Mouse (Mus musculus): ENCODE data around the gene Glb1.
"Not testable (repeated sequence)": the region's sequence is repeated elsewhere in the genome, so short reads cannot be mapped to it uniquely, and the experiment has no call there.

Glb1 gene

DNA sequence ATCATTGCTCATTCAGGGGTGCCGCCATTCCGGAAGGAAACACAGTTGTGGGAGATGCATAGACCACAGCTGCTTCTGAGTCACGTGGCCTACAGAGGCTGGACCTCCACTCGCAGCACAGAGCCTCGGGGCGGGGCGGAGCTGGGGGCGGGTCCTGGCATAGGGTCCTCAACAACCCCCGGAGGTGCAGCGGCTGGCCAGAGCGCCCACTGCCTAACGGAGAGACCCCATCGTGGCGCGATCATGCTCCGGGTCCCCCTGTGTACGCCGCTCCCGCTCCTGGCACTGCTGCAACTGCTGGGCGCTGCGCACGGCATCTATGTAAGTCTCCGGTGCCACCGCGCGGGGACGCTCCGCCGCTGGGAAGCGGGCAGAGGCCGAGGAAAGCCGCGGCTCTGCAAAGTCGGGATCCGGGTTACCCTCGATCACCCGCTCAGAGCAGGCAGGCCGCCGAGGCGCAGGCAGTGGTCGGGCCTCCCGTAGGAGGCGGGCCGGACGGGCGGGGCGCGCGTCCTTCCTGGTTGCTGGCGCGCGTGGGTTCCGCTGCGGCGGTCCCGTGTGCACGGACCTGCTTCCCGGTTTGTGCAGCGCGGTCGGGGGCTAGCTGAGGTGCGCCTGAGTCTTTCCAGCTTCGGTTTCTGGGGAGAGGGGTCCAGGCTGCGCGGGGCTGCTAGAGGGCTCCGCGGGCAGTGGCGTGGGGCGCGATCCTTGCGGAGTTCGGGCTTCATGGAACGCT is at the start of gene Glb1, which contains the start of gene Tmppe:
Gene Glb1 (plus strand): TSS at position 128 of the 736 bp plus-strand sequence.
Gene Tmppe (plus strand): TSS at position 157 of the 736 bp plus-strand sequence.
- DNase-seq (ENCODE audit: low spot score) = peak; percentile 73

DNA sequence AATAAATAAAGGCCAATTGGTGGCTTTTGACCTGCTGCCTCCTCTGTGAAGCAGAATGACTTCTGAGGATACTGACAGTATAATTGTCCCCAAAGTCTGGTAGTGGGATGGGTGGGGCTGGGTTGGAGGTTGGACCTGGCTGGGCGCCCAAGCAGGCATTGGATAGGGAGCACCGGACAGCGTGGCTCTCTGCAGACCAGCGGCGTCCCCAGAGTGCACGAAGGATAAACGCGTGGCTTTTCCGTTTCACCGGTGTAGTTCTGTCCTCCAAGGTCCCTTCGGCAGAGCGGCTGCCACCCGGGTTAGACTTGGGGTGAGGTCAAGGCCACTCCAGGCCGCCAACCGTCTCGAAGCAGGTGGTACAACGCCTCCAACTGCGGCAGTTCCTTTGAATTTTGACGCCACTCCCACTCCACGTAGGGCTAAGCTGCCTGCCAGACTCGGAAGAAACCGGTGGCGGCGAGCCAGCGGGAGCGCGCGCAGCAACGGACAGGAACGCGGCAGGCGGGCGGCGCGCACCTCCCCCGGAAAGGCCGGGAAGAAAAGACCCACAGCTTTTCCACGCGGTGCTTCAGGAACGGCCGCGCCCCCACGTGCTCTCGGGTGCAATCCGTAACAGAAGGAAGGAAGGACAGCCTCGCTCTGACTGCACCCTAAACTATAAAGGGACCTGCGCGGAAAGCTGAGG is 32.9 kb upstream of the Glb1 start:
- peak; percentile 53 for DNase-seq (ENCODE audit: low spot score)

DNA sequence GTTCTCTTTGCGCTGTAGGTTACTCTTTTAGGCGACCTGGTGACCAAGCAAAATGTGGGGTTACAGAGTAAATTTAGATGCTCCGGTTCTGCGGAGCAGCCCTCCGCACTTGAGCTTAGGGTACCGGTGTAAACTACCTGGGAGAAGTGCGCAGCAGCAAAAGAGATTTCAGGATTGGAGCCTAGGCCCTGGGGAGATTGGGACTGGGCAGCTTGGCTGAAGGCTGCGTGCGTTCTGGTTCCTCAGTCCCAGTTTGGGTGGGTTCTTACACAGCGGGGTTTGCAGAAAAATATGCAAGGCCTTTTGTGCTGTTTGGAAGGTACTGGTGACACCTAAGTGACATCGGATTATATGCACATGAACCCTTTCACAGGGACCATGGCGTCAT is 32.4 kb upstream of the Glb1 start:
- no peak for DNase-seq (ENCODE audit: low spot score)

DNA sequence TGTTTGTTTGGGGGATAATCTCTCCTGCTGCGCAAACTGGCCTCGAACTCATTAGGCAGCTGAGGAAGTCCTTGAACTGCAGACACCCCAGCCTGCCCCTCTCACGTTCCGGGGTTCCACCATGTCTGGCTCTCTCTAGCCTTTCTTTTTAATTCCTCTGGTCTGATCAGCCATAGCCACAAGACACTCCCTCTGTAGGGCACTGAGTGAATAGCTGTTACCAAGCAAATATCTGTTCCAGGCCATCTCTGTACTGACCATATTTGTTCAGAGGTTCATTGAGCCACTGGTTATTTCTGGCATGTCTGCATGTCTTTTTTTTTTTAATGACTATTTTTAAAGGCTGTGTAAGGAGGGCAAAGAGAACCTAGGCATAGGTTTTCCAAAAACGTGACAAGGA is 31.5 kb upstream of the Glb1 start:
- not testable (repeated sequence) for DNase-seq (ENCODE audit: low spot score)

DNA sequence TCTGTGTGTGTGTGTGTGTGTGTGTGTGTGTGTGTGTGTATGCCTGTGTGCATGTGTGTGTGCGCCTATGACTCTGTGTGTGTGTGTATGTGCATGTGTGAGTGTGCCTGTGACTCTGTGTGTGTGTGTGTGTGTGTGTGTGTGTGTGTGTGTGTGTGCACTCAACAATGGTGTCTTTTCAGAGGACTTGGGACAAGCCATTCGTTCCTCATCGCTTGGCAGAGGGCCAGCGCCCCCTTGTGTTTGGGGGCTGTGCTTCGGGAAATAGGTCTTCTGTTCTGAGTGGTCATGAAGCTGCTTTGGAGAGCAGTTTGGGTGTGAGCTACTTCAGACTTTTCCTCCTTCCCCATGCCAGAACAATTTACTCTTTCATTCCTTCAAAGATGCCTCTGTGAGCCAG is 29.2 kb upstream of the Glb1 start:
- DNase-seq (ENCODE audit: low spot score) = not testable (repeated sequence)

DNA sequence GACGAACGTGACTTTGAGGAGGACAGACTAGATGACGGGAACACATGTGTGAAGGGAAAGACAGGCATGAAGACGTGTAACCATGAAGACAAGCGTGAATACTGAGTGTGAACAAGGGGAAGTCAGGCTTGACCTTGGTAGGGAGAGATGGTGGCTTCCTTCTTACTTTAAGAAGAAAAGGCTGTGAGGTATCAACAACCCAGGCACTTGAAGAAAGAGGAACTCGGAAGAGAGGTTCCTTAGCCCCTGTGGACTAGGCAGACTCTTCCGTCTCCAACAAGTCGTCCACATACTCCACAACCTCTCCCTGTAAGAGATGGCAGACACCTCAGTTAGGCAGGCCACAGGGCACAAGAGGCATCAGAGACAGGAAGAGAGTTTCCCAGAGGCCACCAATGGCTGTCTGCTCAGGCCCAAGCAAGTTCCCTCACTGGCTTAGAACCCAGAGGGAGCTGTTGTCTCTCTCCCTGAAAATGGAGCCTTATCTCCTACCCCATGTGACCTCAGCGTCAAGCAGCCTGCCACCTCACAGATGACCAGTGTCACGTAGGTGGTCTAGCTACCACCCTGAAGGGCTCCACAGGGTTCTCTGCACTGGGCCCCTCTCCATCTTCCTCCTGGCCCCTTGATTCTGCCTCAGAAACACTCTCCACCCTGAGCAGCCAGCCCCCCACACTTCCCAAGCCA is 25.5 kb upstream of the Glb1 start:
- no peak for DNase-seq (ENCODE audit: low spot score)

DNA sequence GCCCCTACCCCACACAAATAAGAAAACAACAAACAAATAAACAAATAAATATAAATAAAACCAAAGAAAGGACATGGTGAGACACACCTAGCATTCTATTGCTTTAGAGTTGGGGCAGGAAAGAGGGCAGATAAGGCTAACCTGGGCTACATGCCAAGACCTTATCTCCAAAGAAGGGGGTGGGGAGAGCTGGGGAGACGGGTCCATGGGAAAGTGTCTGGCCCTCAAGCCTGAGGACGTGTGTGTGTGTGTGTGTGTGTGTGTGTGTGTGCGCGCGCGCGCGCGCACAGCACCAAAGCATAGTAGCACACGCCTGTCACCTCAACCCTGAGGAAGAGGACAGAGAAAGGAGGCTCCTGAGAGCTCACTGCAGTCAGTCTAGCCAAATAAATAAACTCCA is 23.7 kb upstream of the Glb1 start:
- DNase-seq (ENCODE audit: low spot score) = no peak

DNA sequence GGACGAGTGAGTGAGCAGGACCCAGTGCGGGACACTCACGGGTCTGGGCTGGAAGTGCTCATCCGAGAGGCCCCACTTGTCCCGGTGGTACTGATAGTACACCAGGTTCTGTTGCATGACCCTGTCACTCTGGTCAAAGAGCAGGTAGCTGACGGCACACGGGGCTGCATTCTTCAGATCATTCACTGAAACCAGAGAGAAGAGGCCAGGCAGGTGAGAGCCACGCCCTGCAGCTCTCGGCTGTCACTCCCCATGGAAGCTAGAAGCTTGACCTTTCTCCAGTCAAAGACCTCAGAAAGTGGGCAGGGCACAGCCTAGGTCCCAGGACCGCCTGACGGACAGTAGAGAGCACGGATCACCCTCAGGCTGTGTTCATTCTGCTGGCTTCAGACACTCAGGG is 21.0 kb upstream of the Glb1 start:
- DNase-seq (ENCODE audit: low spot score) = no peak

DNA sequence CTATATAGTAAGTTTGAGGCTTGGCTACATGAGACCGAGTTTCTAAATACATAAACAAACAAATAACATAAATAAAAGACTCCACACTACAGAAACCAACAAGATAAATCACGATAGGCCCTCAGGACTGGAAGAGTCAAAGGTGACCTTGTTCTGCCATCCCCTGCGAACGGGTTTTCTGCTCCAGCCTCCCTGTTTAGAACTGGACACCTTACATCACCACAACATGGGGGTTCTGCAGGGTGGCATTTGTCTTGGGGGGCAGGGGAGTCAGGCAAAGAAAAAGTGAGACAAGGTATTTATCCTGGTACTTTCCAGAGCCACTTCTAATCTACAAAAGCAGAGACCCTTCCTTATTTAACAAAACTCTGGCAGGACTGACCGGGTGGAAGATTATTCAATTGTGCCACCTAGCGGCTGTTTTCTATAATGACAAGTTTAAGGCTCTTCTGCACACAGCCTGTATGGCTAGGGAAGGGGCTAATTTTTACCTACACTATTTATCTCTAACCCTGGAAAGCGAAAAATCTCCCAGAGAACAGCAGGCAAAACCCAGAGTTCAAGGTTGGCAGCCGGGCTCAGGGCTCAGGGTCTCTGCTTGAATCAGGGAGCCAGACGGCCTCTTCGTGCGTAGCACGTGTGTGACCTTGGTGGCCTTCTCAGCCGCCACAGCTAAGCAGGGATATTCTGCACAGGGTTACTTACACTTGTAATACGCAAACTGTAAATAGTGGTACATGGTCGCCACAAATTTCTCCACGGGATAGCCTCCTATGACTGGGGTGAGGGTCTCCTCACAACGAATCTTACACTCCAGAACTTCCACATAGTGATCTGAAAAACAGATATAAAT is 19.8 kb upstream of the Glb1 start:
- DNase-seq (ENCODE audit: low spot score) = no peak

DNA sequence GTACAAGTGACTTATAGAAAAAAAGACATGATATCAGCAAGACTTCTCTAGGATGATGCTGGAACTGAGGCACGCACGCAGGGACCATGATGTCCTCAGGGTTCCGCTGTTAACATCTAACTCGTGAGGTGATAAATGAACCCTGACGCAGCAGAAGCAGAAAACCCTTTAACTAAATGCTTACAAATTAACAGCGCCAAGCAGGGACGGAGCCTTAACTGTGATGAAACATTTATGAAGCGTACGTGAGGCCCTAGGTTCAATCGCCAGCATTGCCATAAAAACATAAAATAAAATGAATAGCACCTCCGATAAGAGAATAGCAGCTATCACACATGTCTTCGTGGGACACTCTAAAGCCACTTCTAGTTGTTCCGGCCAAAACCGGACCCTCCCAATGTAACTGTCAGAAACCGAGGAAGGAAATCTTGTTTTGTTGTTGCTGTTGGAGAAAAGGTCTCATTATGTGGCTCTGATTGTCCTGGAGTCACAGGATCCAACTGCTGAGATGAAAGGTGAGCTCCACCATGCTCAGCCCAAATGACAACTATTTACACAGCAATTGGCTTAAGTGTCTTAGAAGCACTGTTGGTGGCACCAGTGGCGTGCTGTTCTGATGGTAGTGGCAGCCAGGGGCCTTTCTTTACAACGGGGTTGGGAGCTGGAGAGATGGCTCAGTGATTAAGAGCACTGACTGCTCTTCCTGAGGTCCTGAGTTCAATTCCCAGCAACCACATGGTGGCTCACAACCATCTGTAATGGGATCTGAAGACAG is 17.8 kb upstream of the Glb1 start:
- no peak for DNase-seq (ENCODE audit: low spot score)

DNA sequence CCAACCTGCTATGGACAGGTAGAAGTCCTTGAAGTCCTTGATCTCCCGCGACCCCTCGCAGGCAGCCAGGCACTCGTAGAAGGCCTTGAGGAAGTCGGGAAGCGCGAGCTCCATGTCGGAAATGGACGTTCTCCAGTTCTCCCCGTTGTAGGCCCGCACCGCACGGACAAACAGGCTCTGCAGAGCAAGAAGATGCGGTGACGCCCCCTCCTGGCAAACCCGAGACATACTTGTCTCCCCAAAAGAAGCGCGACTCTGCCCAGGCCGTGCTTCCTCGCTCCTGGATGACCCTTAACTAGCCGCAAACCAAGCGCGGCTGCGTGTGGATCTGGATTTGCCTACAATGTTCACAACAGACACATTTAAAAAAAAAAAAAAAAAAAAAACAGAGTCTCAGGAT is 16.2 kb upstream of the Glb1 start:
- DNase-seq (ENCODE audit: low spot score) = no peak

DNA sequence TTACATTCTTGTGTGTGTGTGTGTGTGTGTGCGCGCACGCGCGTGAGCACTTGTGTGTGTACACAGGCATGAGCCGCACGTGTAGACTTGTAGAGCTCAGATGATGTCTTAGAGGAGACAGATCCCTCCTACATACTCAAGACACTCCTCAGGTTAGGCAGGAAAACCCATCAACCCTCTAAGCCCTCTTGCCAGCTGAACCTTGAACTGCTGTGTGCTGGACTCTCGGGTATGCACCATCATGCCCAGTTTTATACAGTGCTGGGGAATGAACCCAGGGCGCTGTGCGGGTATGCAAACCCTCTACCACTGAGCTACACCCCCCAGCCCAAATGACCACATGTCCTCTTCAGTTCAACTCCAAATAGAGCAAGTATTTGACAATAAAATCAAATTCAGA is 15.7 kb upstream of the Glb1 start:
- no peak for DNase-seq (ENCODE audit: low spot score)

DNA sequence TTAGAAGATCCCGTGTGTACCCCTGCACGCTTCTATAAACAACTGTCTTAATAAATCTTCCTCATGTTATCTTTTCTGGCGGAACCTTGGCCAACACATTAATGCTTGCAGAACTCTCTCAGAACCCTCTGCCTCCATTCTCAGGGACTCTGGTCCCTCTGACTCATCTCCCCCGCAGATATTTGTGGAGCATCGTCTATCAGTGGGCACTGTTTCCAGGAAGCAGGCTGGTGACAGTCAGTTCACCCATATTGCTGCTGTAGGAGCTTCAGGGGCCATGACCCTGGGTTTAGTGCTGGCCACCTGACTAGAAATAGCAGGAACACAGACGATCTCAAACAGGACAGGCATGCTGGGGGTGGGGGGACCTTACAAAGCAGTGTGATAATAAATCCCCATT is 13.8 kb upstream of the Glb1 start:
- no peak for DNase-seq (ENCODE audit: low spot score)

DNA sequence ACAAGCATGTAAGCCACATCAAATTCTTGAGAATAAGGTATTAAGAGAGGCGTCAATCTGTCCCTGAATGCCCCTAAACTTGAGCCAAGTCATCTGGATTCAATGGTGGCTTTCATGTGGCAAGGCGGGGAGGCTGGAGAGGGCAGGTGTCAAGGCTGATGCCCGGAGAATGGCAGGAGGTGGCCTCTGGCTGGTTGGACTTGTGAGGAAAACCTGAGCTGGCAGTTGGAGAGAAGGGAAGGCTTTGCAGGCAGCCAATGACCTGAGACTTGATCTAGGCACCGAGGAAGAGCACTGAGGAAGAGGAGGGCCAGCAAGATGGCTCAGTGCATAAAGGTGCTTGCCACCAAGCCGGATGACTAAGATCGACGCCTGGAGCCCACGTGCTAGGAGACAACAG is 12.6 kb upstream of the Glb1 start:
- DNase-seq (ENCODE audit: low spot score) = no peak

DNA sequence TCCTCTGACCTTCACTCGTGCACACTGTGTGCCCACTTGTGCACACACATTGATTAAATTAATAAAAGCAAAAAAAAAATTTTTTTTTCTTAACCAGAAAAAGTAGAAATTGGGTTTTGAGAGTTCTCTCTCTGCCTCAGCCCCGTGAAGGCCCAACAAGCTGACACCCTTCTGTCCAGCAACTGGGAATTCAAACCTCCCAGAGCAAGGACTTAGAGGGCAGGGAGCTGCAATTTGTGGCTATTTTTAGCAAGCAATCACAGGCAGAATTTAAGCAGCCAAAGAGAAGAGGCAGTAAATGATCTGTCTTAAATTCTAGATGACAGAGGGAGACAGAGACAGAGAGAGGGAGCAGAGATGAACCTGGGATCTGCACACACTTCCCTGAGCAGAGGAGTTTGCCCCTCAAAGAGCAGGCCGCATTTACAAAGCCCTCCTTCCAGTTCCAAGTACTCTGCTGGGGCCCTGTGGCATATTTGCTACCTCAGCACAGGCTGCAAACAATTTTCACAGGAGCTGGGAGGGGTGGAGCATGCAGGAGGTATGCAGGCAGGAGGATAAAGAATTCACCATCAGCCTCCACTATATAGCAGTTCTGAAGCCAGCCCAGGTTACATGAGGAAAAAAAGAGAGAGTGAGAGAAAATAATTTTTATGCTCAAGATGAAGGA is 12.0 kb upstream of the Glb1 start:
- no peak for DNase-seq (ENCODE audit: low spot score)

DNA sequence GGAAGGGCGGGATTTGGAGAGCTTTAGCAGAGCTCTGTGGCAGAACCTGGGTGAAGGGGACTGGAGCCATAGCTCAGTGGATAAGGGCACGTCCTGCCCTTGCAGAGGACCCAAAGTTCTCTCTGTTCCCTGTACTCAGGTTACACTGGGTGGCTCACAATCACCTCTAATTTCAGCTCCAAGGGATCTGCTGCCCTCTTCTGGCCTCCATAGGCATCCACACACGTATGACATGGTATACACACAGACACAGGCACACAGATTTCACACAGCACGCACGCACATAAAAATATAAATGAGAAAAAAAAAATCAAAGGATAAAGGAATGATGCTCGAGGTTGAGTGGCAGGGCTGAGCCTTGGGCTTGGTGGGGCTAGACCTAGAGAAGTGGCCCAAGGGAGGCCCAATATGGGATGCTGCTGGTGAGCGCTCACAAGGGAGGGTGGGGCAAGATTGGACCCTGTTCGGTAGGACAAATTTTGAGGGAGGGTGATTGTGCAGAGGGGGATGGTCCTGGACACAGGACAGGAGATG is 11.4 kb upstream of the Glb1 start:
- DNase-seq (ENCODE audit: low spot score) = no peak

DNA sequence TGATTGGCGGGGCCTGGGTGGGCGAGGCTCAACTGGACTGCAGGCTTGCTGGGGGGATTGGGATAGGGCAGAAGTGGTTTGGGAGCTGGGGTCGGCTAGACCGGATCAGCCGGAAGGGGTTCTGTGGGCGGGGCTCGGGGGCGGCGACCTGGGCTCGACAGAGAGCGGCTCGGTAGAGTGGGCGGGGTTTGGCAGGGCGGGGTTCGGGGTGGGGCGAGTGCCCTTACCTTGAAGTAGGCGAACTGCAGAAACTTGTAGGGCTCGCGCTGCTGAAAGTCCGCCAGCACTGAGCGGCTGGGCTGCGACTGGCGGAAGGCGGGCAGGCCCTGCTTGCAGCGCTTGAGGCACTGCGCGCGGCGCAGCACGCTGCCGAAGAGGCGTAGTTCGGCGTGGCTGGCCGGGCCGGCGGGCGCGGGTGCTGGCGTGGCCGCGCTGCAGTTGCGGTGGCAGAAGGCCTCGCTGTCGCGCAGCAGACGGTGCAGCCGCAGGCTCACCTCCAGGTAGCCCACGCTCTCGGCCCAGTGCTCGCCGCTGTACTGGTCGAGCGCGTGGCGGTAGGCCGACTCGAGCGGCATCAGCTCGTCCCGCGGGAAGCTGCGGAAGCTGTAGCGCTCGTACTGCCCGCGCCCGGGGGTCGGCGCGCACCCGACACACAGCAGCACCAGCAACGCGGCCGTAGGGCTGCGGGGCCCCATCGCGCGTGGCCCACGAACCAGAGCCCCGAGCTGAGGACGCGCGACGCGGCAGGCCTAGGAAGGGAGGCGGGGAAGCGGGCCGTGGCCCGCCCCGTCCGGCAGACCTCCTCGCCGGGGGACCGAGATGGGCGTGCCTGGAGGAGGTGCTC is 10.7 kb upstream of the Glb1 start, which contains the start of gene Crtap:
Gene Crtap (minus strand): TSS at position 771 of the 844 bp plus-strand sequence.
- DNase-seq (ENCODE audit: low spot score) = no peak

DNA sequence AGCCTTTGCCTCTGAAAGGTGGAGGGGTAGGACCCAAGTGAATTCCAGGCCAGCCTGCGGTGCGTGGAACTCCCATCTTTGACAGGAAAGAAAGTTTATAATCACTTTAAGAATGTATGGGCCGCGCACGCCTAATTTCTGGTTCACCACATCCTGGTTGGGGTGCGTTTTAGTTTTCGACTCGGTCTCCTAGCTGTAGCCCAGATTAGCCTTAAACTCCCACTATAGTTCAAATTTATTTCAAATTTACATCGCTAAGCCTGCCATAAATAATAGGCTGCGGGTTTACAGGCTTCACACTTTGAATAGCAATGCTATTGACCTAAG is 10.2 kb upstream of the Glb1 start:
- DNase-seq (ENCODE audit: low spot score) = no peak

DNA sequence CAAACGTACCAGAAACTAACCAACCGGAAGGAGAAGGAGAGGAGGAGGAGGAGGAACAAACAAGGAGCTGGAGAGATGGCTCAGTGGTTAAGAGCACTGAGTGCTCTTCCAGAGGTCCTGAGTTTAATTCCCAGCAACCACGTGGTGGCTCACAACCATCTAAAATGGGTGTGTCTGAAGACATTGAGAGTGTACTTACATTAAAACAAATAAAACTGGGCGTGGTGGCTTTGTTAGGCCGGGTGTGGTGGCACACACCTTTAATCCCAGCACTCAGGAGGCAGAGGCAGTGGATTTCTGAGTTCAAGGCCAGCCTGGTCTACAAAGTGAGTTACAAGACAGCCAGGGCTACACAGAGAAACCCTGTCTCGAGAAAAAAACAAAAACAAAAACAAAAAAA is 6.7 kb upstream of the Glb1 start:
- not testable (repeated sequence) for DNase-seq (ENCODE audit: low spot score)

DNA sequence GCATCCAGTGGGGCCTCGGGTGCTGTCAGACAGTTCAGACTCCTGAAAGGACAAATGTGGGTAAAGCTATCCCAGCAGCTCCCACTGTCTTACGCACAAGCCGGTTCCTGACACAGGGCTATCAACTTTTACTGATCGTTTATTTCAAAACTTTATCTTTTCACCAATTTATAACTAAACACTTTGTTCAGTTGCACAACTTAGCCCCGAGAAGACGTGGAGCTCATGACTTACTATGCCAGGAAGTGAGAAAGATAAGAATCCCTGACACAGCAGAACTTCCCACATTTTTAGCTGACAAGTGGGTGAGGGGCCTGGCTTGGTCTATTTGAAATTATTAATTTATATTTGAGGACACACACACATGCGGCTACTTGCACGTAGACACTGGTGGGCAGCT is 6.2 kb upstream of the Glb1 start:
- no peak for DNase-seq (ENCODE audit: low spot score)

All from left cerebral cortex, adult 11 months (tissue).